Mouse (Mus musculus) liver, embryonic 14.5 days (tissue): ENCODE measurements around the gene Phf13. TPM values are rescaled to one million over a fixed set of nuclear protein-coding genes. Genes with fewer than 3 reads are reported as not detected.

ENCODE experiments used
- ATAC-seq: fragments of 200-750 bp; cut with Nextera tagmentation; 2 replicates; pipeline ENCODE4 v1.8.0; 2017; ENCODE audit warnings: moderate number of reproducible peaks, mild to moderate bottlenecking, moderate library complexity; ENCODE audit not compliant: insufficient read depth
- DNase-seq, 3 experiments: peaks; one replicate each; pipeline ENCODE4 v3.0.0-alpha.2; 2012 to 2013; ENCODE audit warnings: low read depth in 3 of 3, low spot score in 3 of 3
- H3K27ac ChIP-seq: fragments of 300-500 bp; sonication (generic); 2 replicates; pipeline ENCODE4 v1.5.1; 2014; ENCODE audit warnings: moderate library complexity, mild to moderate bottlenecking, control low read depth, inconsistent platforms
- H3K27me3 ChIP-seq: fragments of 300-500 bp; sonication (generic); 2 replicates; pipeline ENCODE4 v1.6.1; 2014; ENCODE audit warnings: mild to moderate bottlenecking, low read length, moderate library complexity; ENCODE audit not compliant: control insufficient read depth, insufficient read depth
- H3K36me3 ChIP-seq: fragments of 300-500 bp; sonication (generic); replicated peaks from 2 replicates; pipeline ENCODE4 v1.6.1; 2014; ENCODE audit warnings: low read depth; ENCODE audit not compliant: control insufficient read depth, insufficient read depth
- H3K4me1 ChIP-seq, 2 experiments: fragments of 200-500 bp in 1 of 2; fragments of 300-500 bp in 1 of 2; sonication (generic) in 1 of 2; replicated peaks; 2 replicates each; pipeline ENCODE4 v1.6.1; 2012 to 2014; ENCODE audit warnings: antibody characterized with exemption in 1 of 2, inconsistent platforms in 1 of 2, low read length in 1 of 2; ENCODE audit not compliant: control insufficient read depth in 2 of 2, insufficient read depth in 2 of 2
- H3K4me2 ChIP-seq: fragments of 300-500 bp; sonication (generic); 2 replicates; pipeline ENCODE4 v1.6.1; 2014; ENCODE audit warnings: low read depth, mild to moderate bottlenecking, control low read depth, moderate library complexity
- H3K4me3 ChIP-seq, 2 experiments: fragments of 200-500 bp in 1 of 2; fragments of 300-500 bp in 1 of 2; sonication (generic) in 1 of 2; 2 replicates each; pipeline ENCODE4 v1.5.1; 2012 to 2014; ENCODE audit warnings: low read depth in 2 of 2, low read length in 2 of 2, mild to moderate bottlenecking in 2 of 2, control low read depth in 1 of 2, inconsistent platforms in 1 of 2, moderate library complexity in 1 of 2; ENCODE audit not compliant: insufficient read depth in 1 of 2
- H3K9ac ChIP-seq: fragments of 300-500 bp; sonication (generic); replicated peaks from 2 replicates; pipeline ENCODE4 v1.6.1; 2014; ENCODE audit warnings: mild to moderate bottlenecking, control low read depth, moderate library complexity
- H3K9me3 ChIP-seq: fragments of 300-500 bp; sonication (generic); 2 replicates; pipeline ENCODE4 v1.6.1; 2016; ENCODE audit warnings: low read length, mixed read lengths; ENCODE audit not compliant: control insufficient read depth
- CTCF ChIP-seq: IDR thresholded peaks from 2 replicates; pipeline ENCODE4 v1.5.1; 2016; ENCODE audit warnings: antibody characterized with exemption, low read depth, control low read depth
- EP300 ChIP-seq: IDR thresholded peaks from 2 replicates; pipeline ENCODE4 v1.6.1; 2016; ENCODE audit warnings: antibody characterized with exemption, low read depth
- WGBS: fragments of 180-500 bp; shearing (Covaris S2); extraction: QIAGEN DNeasy Blood & Tissue Kit; methylation state at CpG from one replicate; pipeline ENCODE4 v1.1.7; 2014; ENCODE audit not compliant: insufficient replicate concordance; 5-methylcytosine and 5-hydroxymethylcytosine counted together
- polyA plus RNA-seq, 2 experiments: library from polyadenylated mRNA; depleted of rRNA in 1 of 2; stranded (reverse) in 1 of 2; unstranded in 1 of 2; fragments of >200 nt; fragmentation: Nextera tagmentation in 1 of 2; extraction: Ambion mirVana in 1 of 2; gene quantifications; 2 replicates each; pipeline versions ENCODE4 v1.2.1 to v1.2.3; 2012 to 2014

Phf13 gene
- polyA plus RNA-seq, 2 experiments: 2.9 to 3.7 TPM

GRCm38 (mm10) chr4:152024525-152024924 lies 28.5 kb upstream of the Phf13 start:
- DNase-seq (no peak), ATAC-seq (no peak)
- Histone ChIP-seq H3K4me2 (no peak overlapping the region), H3K36me3 (peaks cover 5% of the 10 kb centered on the region), H3K4me1 (peaks cover 8% of the 10 kb centered on the region in 2 experiments), H3K27ac (no peak overlapping the region), H3K9ac (no peak overlapping the region), H3K27me3 (no peaks in the 10 kb centered on the region), H3K9me3 (no peaks in the 10 kb centered on the region), H3K4me3 (no peak overlapping the region)
- WGBS: 77% methylated on average over 11 of the region's 11 CpGs
- TF ChIP-seq EP300 (no peak), CTCF (no peak)

DNA sequence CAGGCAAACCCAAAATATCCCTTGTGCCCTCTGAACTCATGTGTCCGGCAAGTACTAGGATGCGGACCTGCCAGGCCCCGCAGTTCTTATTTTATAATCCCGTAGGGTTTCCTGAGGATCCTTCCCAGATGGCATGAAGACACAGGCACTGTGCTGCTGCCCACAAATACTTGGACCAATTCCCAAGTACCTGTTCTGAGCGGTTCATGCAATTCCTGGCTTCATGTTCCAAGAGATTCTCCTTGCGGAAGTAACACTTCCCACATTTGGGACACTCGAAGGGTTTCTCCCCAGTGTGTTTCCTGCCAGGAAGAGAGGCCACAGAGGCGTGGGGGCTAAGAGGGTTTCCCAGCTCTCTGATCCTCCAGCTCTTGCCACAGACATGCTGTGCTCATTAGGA lies 26.4 kb upstream of the Phf13 start:
- DNase-seq: no peak
- WGBS: 83% methylated on average over 8 of the region's 8 CpGs
- H3K36me3 ChIP-seq: peaks cover 10% of the 10 kb centered on the region

GRCm38 (mm10) chr4:152021568-152022097 lies 25.6 kb upstream of the Phf13 start:
- 72% methylated on average over 12 of the region's 12 CpGs for WGBS
- peaks cover 10% of the 10 kb centered on the region for H3K36me3 ChIP-seq

More for the DNA sequence above, 26.4 kb upstream of the Phf13 start:
- Histone ChIP-seq H3K4me2 (no peak overlapping the region), H3K27ac (no peak overlapping the region), H3K4me1 (peaks cover 2 to 8% of the 10 kb centered on the region in 2 experiments; a peak in 3 of 4 replicates), H3K27me3 (no peaks in the 10 kb centered on the region), H3K9ac (no peak overlapping the region), H3K4me3 (no peak overlapping the region), H3K9me3 (no peaks in the 10 kb centered on the region)
- no peak for ATAC-seq
- TF ChIP-seq EP300: no peak
- TF ChIP-seq CTCF: no peak

GRCm38 (mm10) chr4:152020024-152020423 lies 24.0 kb upstream of the Phf13 start:
- Histone ChIP-seq H3K4me2 (no peak overlapping the region), H3K27ac (no peak overlapping the region), H3K4me3 (no peak overlapping the region), H3K36me3 (peaks cover 10% of the 10 kb centered on the region), H3K4me1 (0 out of 4 replicates have a peak, but pooled peaks cover 0 to 2% of the 10 kb centered on the region in 2 experiments), H3K9ac (no peak overlapping the region), H3K9me3 (no peaks in the 10 kb centered on the region), H3K27me3 (no peaks in the 10 kb centered on the region)
- no peak for ATAC-seq
- WGBS: 83% methylated on average over 21 of the region's 21 CpGs
- no peak for DNase-seq
- no peak for TF ChIP-seq CTCF
- no peak for TF ChIP-seq EP300

More at GRCm38 (mm10) chr4:152021568-152022097, 25.6 kb upstream of the Phf13 start:
- Histone ChIP-seq H3K4me1 (peaks cover 2 to 8% of the 10 kb centered on the region in 2 experiments; a peak in 3 of 4 replicates), H3K4me2 (no peak overlapping the region), H3K27ac (no peak overlapping the region), H3K9me3 (no peaks in the 10 kb centered on the region), H3K9ac (no peak overlapping the region), H3K4me3 (no peak overlapping the region), H3K27me3 (no peaks in the 10 kb centered on the region)
- DNase-seq (no peak), ATAC-seq (no peak)
- peak; percentile 50 for TF ChIP-seq CTCF
- TF ChIP-seq EP300: no peak

DNA sequence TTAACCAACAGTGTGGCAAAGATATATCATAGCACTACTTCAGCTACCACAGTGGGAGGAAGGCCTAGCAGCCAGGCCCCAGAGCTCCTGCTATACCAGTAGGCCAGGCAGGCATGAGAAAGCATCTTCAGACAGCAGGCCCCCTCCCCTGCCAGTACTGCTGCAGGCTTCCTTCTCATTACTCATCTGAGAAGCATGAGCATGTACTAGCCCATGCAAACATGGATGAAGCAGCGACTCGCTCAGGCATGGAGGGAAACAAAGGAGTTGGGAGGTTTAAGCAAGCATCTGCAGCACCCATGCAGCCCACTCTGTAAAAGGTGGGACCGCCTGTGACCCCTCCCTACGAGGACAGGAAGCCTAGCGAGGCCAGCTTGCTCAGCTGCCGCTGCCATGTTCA lies 23.0 kb upstream of the Phf13 start:
- peaks cover 14% of the 10 kb centered on the region for H3K36me3 ChIP-seq
- WGBS: 77% methylated on average over 6 of the region's 6 CpGs
- ATAC-seq (no peak), DNase-seq (no peak)
- no peak overlapping the region for H3K4me2 ChIP-seq
- no peak overlapping the region for H3K27ac ChIP-seq
- no peak for TF ChIP-seq CTCF
- TF ChIP-seq EP300: no peak
- 0 out of 4 replicates have a peak, but pooled peaks cover 0 to under 1% of the 10 kb centered on the region in 2 experiments for H3K4me1 ChIP-seq
- H3K4me3 ChIP-seq: no peak overlapping the region
- H3K27me3 ChIP-seq: no peaks in the 10 kb centered on the region
- no peaks in the 10 kb centered on the region for H3K9me3 ChIP-seq
- H3K9ac ChIP-seq: no peak overlapping the region
